Mouse (Mus musculus) left cerebral cortex, adult 2 months (tissue): ENCODE results near the gene Nkain1. TPM values are rescaled to one million over a fixed set of nuclear protein-coding genes. Genes with fewer than 3 reads are reported as not detected.

ENCODE experiments used
- DNase-seq, 2 experiments: peaks; one replicate each; pipeline ENCODE4 v3.0.0; 2021 to 2022; ENCODE audit warnings: low spot score in 2 of 2, mixed read lengths in 1 of 2; ENCODE audit errors: extremely low spot score in 1 of 2
- H3K27ac ChIP-seq: fragments of 200-600 bp; 2 replicates; pipeline ENCODE4 v1.8.1; 2022
- H3K4me3 ChIP-seq: fragments of 200-600 bp; 2 replicates; pipeline ENCODE4 v1.8.1; 2022
- CTCF ChIP-seq: fragments of 200-600 bp; IDR thresholded peaks from 2 replicates; pipeline ENCODE4 v1.8.1; 2022; ENCODE audit warnings: antibody characterized with exemption, mild to moderate bottlenecking, moderate library complexity
- intact Hi-C: fragments of 180-260 bp; cut with DNase I; formaldehyde crosslinking; loops from one replicate; pipeline ENCODE4 v1.15.1; 2025
- total RNA-seq, 2 experiments: library from RNA; stranded (reverse); gene quantifications; 2 replicates each; pipeline ENCODE4 v1.2.3; 2021

Gene Nkain1
- total RNA-seq, 2 experiments from 2014 or later = 28.2 to 29.8 TPM

GRCm38 (mm10) chr4:130549189-130549588 is 24.8 kb downstream of the Nkain1 start:
- no peak overlapping the region for H3K4me3 ChIP-seq
- TF ChIP-seq CTCF = peak; percentile 40
- DNase-seq = no peak
- intact Hi-C loops = no loop called here
- no peak overlapping the region for H3K27ac ChIP-seq

- Histone ChIP-seq H3K4me3 (no peak overlapping the region), H3K27ac (peak overlapping the region; percentile 55; the same call in 1 of the 2 replicates)
- DNase-seq = no peak
- intact Hi-C loops = no loop called here
- no peak for TF ChIP-seq CTCF
These were observed 27.0 kb downstream of the Nkain1 start for GRCm38 (mm10) chr4:130546798-130547562.

- no peak for DNase-seq
- Histone ChIP-seq H3K4me3 (no peak overlapping the region), H3K27ac (no peak overlapping the region)
- TF ChIP-seq CTCF = no peak
- intact Hi-C loops = no loop called here
These were observed 29.6 kb downstream of the Nkain1 start for GRCm38 (mm10) chr4:130544392-130544791.

GRCm38 (mm10) chr4:130543121-130543520 is 30.9 kb downstream of the Nkain1 start:
- no peak overlapping the region for H3K4me3 ChIP-seq
- no peak for TF ChIP-seq CTCF
- no peak overlapping the region for H3K27ac ChIP-seq
- no peak for DNase-seq
- intact Hi-C loops = no loop called here

- no peak for TF ChIP-seq CTCF
- Histone ChIP-seq H3K27ac (no peak overlapping the region; the same call in 1 of the 2 replicates), H3K4me3 (no peak overlapping the region)
- DNase-seq = no peak
- intact Hi-C loops = no loop called here
These were observed 33.1 kb downstream of the Nkain1 start for GRCm38 (mm10) chr4:130540831-130541230.

GRCm38 (mm10) chr4:130539706-130540105 is 34.3 kb downstream of the Nkain1 start:
- DNase-seq = peak in 1 of 2 experiments; percentile 23
- H3K27ac ChIP-seq = peak overlapping the region; percentile 63; the same call in 1 of the 2 replicates

GRCm38 (mm10) chr4:130539053-130539452 is 34.9 kb downstream of the Nkain1 start:
- Histone ChIP-seq H3K4me3 (no peak overlapping the region), H3K27ac (peak overlapping the region; percentile 63; the same call in 1 of the 2 replicates)
- TF ChIP-seq CTCF = no peak
- intact Hi-C loops = no loop called here
- DNase-seq = no peak

More at GRCm38 (mm10) chr4:130539706-130540105, 34.3 kb downstream of the Nkain1 start:
- TF ChIP-seq CTCF = no peak
- intact Hi-C loops = no loop called here
- no peak overlapping the region for H3K4me3 ChIP-seq

- intact Hi-C loops = no loop called here
These were observed 36.6 kb downstream of the Nkain1 start for GRCm38 (mm10) chr4:130537371-130537770.

GRCm38 (mm10) chr4:130535789-130536188 is 38.2 kb downstream of the Nkain1 start:
- TF ChIP-seq CTCF = peak; percentile 14; the same call in 1 of the 2 replicates
- DNase-seq = no peak
- Histone ChIP-seq H3K27ac (no peak overlapping the region), H3K4me3 (no peak overlapping the region)
- intact Hi-C loops = no loop called here

More at GRCm38 (mm10) chr4:130537371-130537770, 36.6 kb downstream of the Nkain1 start:
- Histone ChIP-seq H3K27ac (no peak overlapping the region), H3K4me3 (no peak overlapping the region)
- no peak for DNase-seq
- no peak for TF ChIP-seq CTCF

- no peak overlapping the region for H3K27ac ChIP-seq
- intact Hi-C loops = loop anchor here (1.0 kb wide), 3 partner anchors 157 to 335 kb away; no protein-coding TSS in a partner anchor
- TF ChIP-seq CTCF = peak; percentile 99
These were observed 40.0 kb downstream of the Nkain1 start for GRCm38 (mm10) chr4:130533975-130534374.

GRCm38 (mm10) chr4:130532347-130532746 is 41.6 kb downstream of the Nkain1 start:
- TF ChIP-seq CTCF = no peak
- no peak overlapping the region for H3K27ac ChIP-seq
- intact Hi-C loops = no loop called here

More at GRCm38 (mm10) chr4:130533975-130534374, 40.0 kb downstream of the Nkain1 start:
- no peak overlapping the region for H3K4me3 ChIP-seq
- DNase-seq = peak; percentile 83 to 94

GRCm38 (mm10) chr4:130531645-130532280 is 42.2 kb downstream of the Nkain1 start:
- peak; percentile 84 for TF ChIP-seq CTCF
- Histone ChIP-seq H3K4me3 (peak overlapping the region; percentile 23; the same call in 1 of the 2 replicates), H3K27ac (no peak overlapping the region)
- DNase-seq = peak; percentile 78 to 81
- intact Hi-C loops = no loop called here

More at GRCm38 (mm10) chr4:130532347-130532746, 41.6 kb downstream of the Nkain1 start:
- DNase-seq = no peak
- H3K4me3 ChIP-seq = no peak overlapping the region
